Mouse (Mus musculus) limb, embryonic 13.5 days (tissue): ENCODE measurements around the gene Iqsec3. TPM values are rescaled to one million over a fixed set of nuclear protein-coding genes. Genes with fewer than 3 reads are reported as not detected.

Source experiments
- ATAC-seq: fragments of 200-750 bp; cut with Nextera tagmentation; 2 replicates; pipeline ENCODE4 v1.8.0; 2017; ENCODE audit warnings: low read depth, moderate number of reproducible peaks, moderate TSS enrichment; ENCODE audit not compliant: low FRiP score
- H3K27ac ChIP-seq: fragments of 300-500 bp; sonication (generic); 2 replicates; pipeline ENCODE4 v1.5.1; 2015; ENCODE audit warnings: inconsistent platforms, mild to moderate bottlenecking, moderate library complexity
- H3K27me3 ChIP-seq: fragments of 300-500 bp; sonication (generic); 2 replicates; pipeline ENCODE4 v1.6.1; 2015; ENCODE audit warnings: mild to moderate bottlenecking, inconsistent platforms
- H3K36me3 ChIP-seq: fragments of 300-500 bp; sonication (generic); 2 replicates; pipeline ENCODE4 v1.6.1; 2015; ENCODE audit warnings: inconsistent platforms, mild to moderate bottlenecking, moderate library complexity
- H3K4me1 ChIP-seq: fragments of 300-500 bp; sonication (generic); 2 replicates; pipeline ENCODE4 v1.6.1; 2015; ENCODE audit warnings: inconsistent platforms
- H3K4me2 ChIP-seq: fragments of 300-500 bp; sonication (generic); replicated peaks from 2 replicates; pipeline ENCODE4 v1.6.1; 2015; ENCODE audit warnings: inconsistent platforms, mild to moderate bottlenecking, moderate library complexity
- H3K4me3 ChIP-seq: fragments of 300-500 bp; sonication (generic); 2 replicates; pipeline ENCODE4 v1.5.1; 2015; ENCODE audit warnings: moderate library complexity, mild to moderate bottlenecking, inconsistent platforms
- H3K9ac ChIP-seq: fragments of 300-500 bp; sonication (generic); 2 replicates; pipeline ENCODE4 v1.6.1; 2015; ENCODE audit warnings: mild to moderate bottlenecking, inconsistent platforms
- H3K9me3 ChIP-seq: fragments of 300-500 bp; sonication (generic); 2 replicates; pipeline ENCODE4 v1.6.1; 2016; ENCODE audit warnings: inconsistent platforms
- WGBS: fragments of 180-500 bp; shearing (Covaris S2); methylation state at CpG from one replicate; pipeline ENCODE4 v1.1.7; 2015; 5-methylcytosine and 5-hydroxymethylcytosine counted together
- polyA plus RNA-seq: library from polyadenylated mRNA; unstranded; fragments of >200 nt; fragmentation: Nextera tagmentation; extraction: Ambion mirVana; gene quantifications from 2 replicates; pipeline ENCODE4 v1.2.1, GENCODE M21; 2015

The Iqsec3 gene
- polyA plus RNA-seq, 1 experiment from 2014 or later = 0.11 TPM

GRCm38 (mm10) chr6:121495606-121496005 is 22.1 kb upstream of the Iqsec3 start:
- no peaks in the 10 kb centered on the region for H3K9me3 ChIP-seq
- no peak overlapping the region for H3K4me2 ChIP-seq
- no peak overlapping the region for H3K27ac ChIP-seq
- ATAC-seq = no peak
- 58% methylated on average over 7 of the region's 7 CpGs for WGBS
- peaks cover 7% of the 10 kb centered on the region; the same call in 1 of the 2 replicates for H3K4me1 ChIP-seq
- H3K36me3 ChIP-seq = no peaks in the 10 kb centered on the region
- no peak overlapping the region for H3K9ac ChIP-seq
- no peak overlapping the region for H3K4me3 ChIP-seq
- no peaks in the 10 kb centered on the region for H3K27me3 ChIP-seq

- H3K4me2 ChIP-seq = no peak overlapping the region
- no peaks in the 10 kb centered on the region for H3K9me3 ChIP-seq
- no peak overlapping the region for H3K27ac ChIP-seq
- 94% methylated on average over 1 of the region's 1 CpGs for WGBS
- no peaks in the 10 kb centered on the region for H3K27me3 ChIP-seq
- H3K4me1 ChIP-seq = peaks cover 7% of the 10 kb centered on the region; the same call in 1 of the 2 replicates
- no peak overlapping the region for H3K4me3 ChIP-seq
- no peak for ATAC-seq
- no peaks in the 10 kb centered on the region for H3K36me3 ChIP-seq
- H3K9ac ChIP-seq = no peak overlapping the region
These were observed 21.5 kb upstream of the Iqsec3 start for GRCm38 (mm10) chr6:121495026-121495425.

- Histone ChIP-seq H3K27ac (no peak overlapping the region), H3K4me2 (no peak overlapping the region), H3K4me3 (no peak overlapping the region), H3K27me3 (no peaks in the 10 kb centered on the region), H3K36me3 (no peaks in the 10 kb centered on the region), H3K4me1 (peaks cover 6% of the 10 kb centered on the region; the same call in 1 of the 2 replicates), H3K9ac (no peak overlapping the region), H3K9me3 (no peaks in the 10 kb centered on the region)
- 84% methylated on average over 4 of the region's 4 CpGs for WGBS
- ATAC-seq = no peak
These were observed 20.8 kb upstream of the Iqsec3 start for GRCm38 (mm10) chr6:121494319-121494718.

- Histone ChIP-seq H3K27me3 (no peaks in the 10 kb centered on the region), H3K4me1 (no peaks in the 10 kb centered on the region), H3K4me2 (no peak overlapping the region), H3K36me3 (no peaks in the 10 kb centered on the region), H3K4me3 (no peak overlapping the region), H3K27ac (no peak overlapping the region), H3K9ac (no peak overlapping the region), H3K9me3 (no peaks in the 10 kb centered on the region)
- 87% methylated on average over 5 of the region's 5 CpGs for WGBS
- no peak for ATAC-seq
These were observed 17.9 kb upstream of the Iqsec3 start for GRCm38 (mm10) chr6:121491339-121491738.

GRCm38 (mm10) chr6:121472273-121472672 is 1.2 kb downstream of the Iqsec3 start:
- Histone ChIP-seq H3K4me3 (no peak overlapping the region), H3K36me3 (no peaks in the 10 kb centered on the region), H3K4me2 (no peak overlapping the region), H3K9me3 (no peaks in the 10 kb centered on the region), H3K27me3 (peaks cover 58% of the 10 kb centered on the region), H3K4me1 (peaks cover 12% of the 10 kb centered on the region; the same call in 1 of the 2 replicates), H3K27ac (no peak overlapping the region), H3K9ac (no peak overlapping the region)
- WGBS = 37% methylated on average over 5 of the region's 5 CpGs
- no peak for ATAC-seq

GRCm38 (mm10) chr6:121468235-121468634 is 5.2 kb downstream of the Iqsec3 start:
- ATAC-seq = no peak
- H3K9me3 ChIP-seq = no peaks in the 10 kb centered on the region
- H3K27me3 ChIP-seq = peaks cover 48% of the 10 kb centered on the region
- H3K4me2 ChIP-seq = no peak overlapping the region
- no peak overlapping the region for H3K27ac ChIP-seq
- peaks cover 2% of the 10 kb centered on the region; the same call in 1 of the 2 replicates for H3K4me1 ChIP-seq
- H3K4me3 ChIP-seq = no peak overlapping the region
- H3K9ac ChIP-seq = no peak overlapping the region
- H3K36me3 ChIP-seq = no peaks in the 10 kb centered on the region

GRCm38 (mm10) chr6:121462628-121463340 is 10.7 kb downstream of the Iqsec3 start:
- 5% methylated on average over 28 of the region's 28 CpGs for WGBS
- Histone ChIP-seq H3K27me3 (peaks cover 45% of the 10 kb centered on the region), H3K27ac (no peak overlapping the region), H3K4me2 (peak overlapping the region; percentile 54), H3K9ac (no peak overlapping the region), H3K36me3 (no peaks in the 10 kb centered on the region), H3K9me3 (no peaks in the 10 kb centered on the region), H3K4me1 (peaks cover 11% of the 10 kb centered on the region), H3K4me3 (peak overlapping the region; percentile 18; the same call in 1 of the 2 replicates)
- ATAC-seq = no peak

- H3K27ac ChIP-seq = no peak overlapping the region
- no peak overlapping the region for H3K4me2 ChIP-seq
- peaks cover 21% of the 10 kb centered on the region for H3K27me3 ChIP-seq
- peaks cover 25% of the 10 kb centered on the region for H3K4me1 ChIP-seq
- H3K9me3 ChIP-seq = no peaks in the 10 kb centered on the region
- no peak overlapping the region for H3K4me3 ChIP-seq
- H3K36me3 ChIP-seq = no peaks in the 10 kb centered on the region
- no peak overlapping the region for H3K9ac ChIP-seq
- WGBS = 44% methylated on average over 8 of the region's 8 CpGs
- ATAC-seq = no peak
These were observed 16.1 kb downstream of the Iqsec3 start for GRCm38 (mm10) chr6:121457381-121457780.

GRCm38 (mm10) chr6:121456651-121457050 is 16.8 kb downstream of the Iqsec3 start:
- Histone ChIP-seq H3K4me1 (peaks cover 25% of the 10 kb centered on the region), H3K4me2 (no peak overlapping the region), H3K9ac (no peak overlapping the region), H3K9me3 (no peaks in the 10 kb centered on the region), H3K27me3 (peaks cover 14% of the 10 kb centered on the region; the same call in 1 of the 2 replicates), H3K27ac (no peak overlapping the region), H3K4me3 (no peak overlapping the region), H3K36me3 (no peaks in the 10 kb centered on the region)
- WGBS = 82% methylated on average over 3 of the region's 3 CpGs
- no peak for ATAC-seq

GRCm38 (mm10) chr6:121454549-121455494 is 18.7 kb downstream of the Iqsec3 start:
- H3K27me3 ChIP-seq = peaks cover 13% of the 10 kb centered on the region; the same call in 1 of the 2 replicates
- no peak overlapping the region for H3K4me2 ChIP-seq
- no peak overlapping the region for H3K9ac ChIP-seq
- H3K27ac ChIP-seq = no peak overlapping the region
- 0 out of 2 replicates have a peak, but pooled peaks have one; percentile 38 for ATAC-seq
- H3K4me3 ChIP-seq = no peak overlapping the region
- no peaks in the 10 kb centered on the region for H3K36me3 ChIP-seq
- no peaks in the 10 kb centered on the region for H3K9me3 ChIP-seq
- peaks cover 25% of the 10 kb centered on the region for H3K4me1 ChIP-seq
- WGBS = 41% methylated on average over 12 of the region's 12 CpGs

GRCm38 (mm10) chr6:121453776-121454175 is 19.7 kb downstream of the Iqsec3 start:
- Histone ChIP-seq H3K4me1 (peaks cover 25% of the 10 kb centered on the region), H3K4me2 (no peak overlapping the region), H3K9ac (no peak overlapping the region), H3K4me3 (no peak overlapping the region), H3K36me3 (no peaks in the 10 kb centered on the region), H3K27me3 (peaks cover 7% of the 10 kb centered on the region; the same call in 1 of the 2 replicates), H3K9me3 (no peaks in the 10 kb centered on the region), H3K27ac (no peak overlapping the region)
- WGBS = 41% methylated on average over 7 of the region's 7 CpGs
- ATAC-seq = no peak

- Histone ChIP-seq H3K4me1 (peaks cover 13% of the 10 kb centered on the region), H3K27me3 (no peaks in the 10 kb centered on the region), H3K4me2 (no peak overlapping the region), H3K9ac (no peak overlapping the region), H3K27ac (no peak overlapping the region), H3K36me3 (no peaks in the 10 kb centered on the region), H3K9me3 (no peaks in the 10 kb centered on the region), H3K4me3 (no peak overlapping the region)
- no peak for ATAC-seq
- WGBS = 89% methylated on average over 3 of the region's 3 CpGs
These were observed 21.8 kb downstream of the Iqsec3 start for GRCm38 (mm10) chr6:121451703-121452102.
